Comparison of ENCODE assay signal across 34 mouse cellular contexts in genomic region chr12:31283617-31284136, GRCm38 (mm10). TPM values are rescaled to one million over a fixed set of nuclear protein-coding genes. Genes with fewer than 3 reads are reported as not detected.
DNase-seq lines count a peak whose midpoint lies in the region; ATAC-seq and TF ChIP-seq lines count a peak whose summit lies in the region.
"Had no signal": no experiment of that assay in that cellular context is flagged by ENCODE, and none has a peak within 500 bp of the region (broad histone marks: within the 10 kb centered on the region; RNA-seq: fewer than 3 reads in every experiment).

No protein-coding gene starts in this region.

- H3K27me3 ChIP-seq in kidney, adult 2 months (replicated peaks; ENCODE audit: control insufficient read depth, insufficient read depth, low read length) = no peaks in the 10 kb centered on the region
- no peaks in the 10 kb centered on the region for H3K27me3 ChIP-seq in liver, postnatal 0 days (ENCODE audit: insufficient read depth, low read length)
- H3K27me3 ChIP-seq in liver, embryonic 11.5 days (replicated peaks; ENCODE audit: control insufficient read depth, insufficient read depth, low read length) = no peaks in the 10 kb centered on the region
- no peaks in the 10 kb centered on the region for H3K27me3 ChIP-seq in stomach, embryonic 14.5 days (ENCODE audit: control insufficient read depth, insufficient read depth, low read length)
- no peaks in the 10 kb centered on the region for H3K27me3 ChIP-seq in stomach, postnatal 0 days (ENCODE audit: control insufficient read depth, insufficient read depth, low read length)
- H3K27me3 ChIP-seq: forebrain, embryonic 13.5 days; hindbrain, embryonic 15.5 days; limb, embryonic 15.5 days; neural tube, embryonic 12.5 days had no signal

- H3K4me2 ChIP-seq in liver, postnatal 0 days (ENCODE audit: low read depth, low read length) = 0 out of 2 replicates have a peak overlapping the region, but pooled peaks have one; percentile 22
- H3K4me2 ChIP-seq in liver, embryonic 11.5 days = no peak overlapping the region
- H3K4me2 ChIP-seq in stomach, embryonic 14.5 days (replicated peaks; ENCODE audit: low read depth, low read length) = no peak overlapping the region
- H3K4me2 ChIP-seq in stomach, postnatal 0 days (replicated peaks; ENCODE audit: low read depth) = no peak overlapping the region
- H3K4me2 ChIP-seq: forebrain, embryonic 13.5 days; hindbrain, embryonic 15.5 days; limb, embryonic 15.5 days; midbrain, embryonic 12.5 days; neural tube, embryonic 12.5 days had no signal

- TF ChIP-seq CTCF in kidney, adult 2 months (conservative IDR thresholded peaks at IDR 0.05; ENCODE audit: insufficient read depth, insufficient read length, low read depth, low read length) = no peak
- TF ChIP-seq CTCF in liver, postnatal 0 days (IDR thresholded peaks at IDR 0.05; ENCODE audit: low read depth) = no peak
- no peak for TF ChIP-seq CTCF in stomach, postnatal 0 days (IDR thresholded peaks at IDR 0.05; ENCODE audit: low read depth)

- TF ChIP-seq EP300 in liver, postnatal 0 days (IDR thresholded peaks at IDR 0.05; ENCODE audit: low read depth) = no peak
- TF ChIP-seq EP300 in stomach, postnatal 0 days (optimal IDR thresholded peaks at IDR 0.05) = no peak

- H3K36me3 ChIP-seq in kidney, adult 2 months (ENCODE audit: control insufficient read depth, insufficient read depth, low read length) = peaks cover 9% of the 10 kb centered on the region
- no peaks in the 10 kb centered on the region for H3K36me3 ChIP-seq in liver, postnatal 0 days (replicated peaks; ENCODE audit: insufficient read depth, low read length)
- H3K36me3 ChIP-seq in liver, embryonic 11.5 days (ENCODE audit: control insufficient read depth, insufficient read depth, low read length) = peaks cover 10% of the 10 kb centered on the region
- peaks cover 85% of the 10 kb centered on the region for H3K36me3 ChIP-seq in stomach, embryonic 14.5 days (ENCODE audit: control insufficient read depth, insufficient read depth, low read length)
- H3K36me3 ChIP-seq in stomach, postnatal 0 days (ENCODE audit: control insufficient read depth, insufficient read depth, low read length) = peaks cover 22% of the 10 kb centered on the region
- H3K36me3 ChIP-seq: hindbrain, embryonic 15.5 days; midbrain, embryonic 12.5 days; neural tube, embryonic 12.5 days had no signal

- ATAC-seq in liver, postnatal 0 days = no peak
- no peak for ATAC-seq in liver, embryonic 11.5 days (replicated peaks; ENCODE audit: low FRiP score)
- ATAC-seq in stomach, embryonic 14.5 days (ENCODE audit: insufficient number of reproducible peaks, insufficient read depth, low FRiP score, low read depth) = no peak
- ATAC-seq in stomach, postnatal 0 days (ENCODE audit: low FRiP score, low TSS enrichment) = no peak
- ATAC-seq: CD4-positive, CD25-positive, alpha-beta regulatory T cell, adult 4 months; forebrain, embryonic 13.5 days; inflammation-experienced regulatory T-cells, adult 6 months had no signal

- H3K9ac ChIP-seq in liver, postnatal 0 days (replicated peaks) = no peak overlapping the region
- no peak overlapping the region for H3K9ac ChIP-seq in liver, embryonic 11.5 days (ENCODE audit: low read depth, low read length)
- H3K9ac ChIP-seq in stomach, embryonic 14.5 days (replicated peaks; ENCODE audit: low read depth, low read length) = no peak overlapping the region
- H3K9ac ChIP-seq in stomach, postnatal 0 days (ENCODE audit: low read length) = no peak overlapping the region
- H3K9ac ChIP-seq: forebrain, embryonic 13.5 days; hindbrain, embryonic 15.5 days; limb, embryonic 15.5 days; liver, embryonic 14.5 days; midbrain, embryonic 12.5 days; neural tube, embryonic 12.5 days had no signal

- H3K4me1 ChIP-seq in kidney, adult 2 months (ENCODE audit: control insufficient read depth, insufficient read depth, low read length) = peaks cover 24% of the 10 kb centered on the region
- peaks cover 3% of the 10 kb centered on the region; the same call in 1 of the 2 replicates for H3K4me1 ChIP-seq in liver, postnatal 0 days (ENCODE audit: insufficient read depth)
- no peaks in the 10 kb centered on the region for H3K4me1 ChIP-seq in liver, embryonic 11.5 days (replicated peaks; ENCODE audit: control insufficient read depth, insufficient read depth, low read length)
- 0 out of 2 replicates have a peak, but pooled peaks cover 3% of the 10 kb centered on the region for H3K4me1 ChIP-seq in stomach, embryonic 14.5 days (ENCODE audit: control insufficient read depth, insufficient read depth, low read length)
- H3K4me1 ChIP-seq in stomach, postnatal 0 days (replicated peaks; ENCODE audit: control insufficient read depth, insufficient read depth) = peaks cover 2% of the 10 kb centered on the region; the same call in 1 of the 2 replicates
- H3K4me1 ChIP-seq: hindbrain, embryonic 10.5 days; hindbrain, embryonic 15.5 days; limb, embryonic 10.5 days; megakaryocyte, embryonic 14.5 days; neural tube, embryonic 12.5 days had no signal

- peak; percentile 80 for DNase-seq in kidney, adult 2 months
- DNase-seq in kidney, postnatal 10 days = no peak
- DNase-seq in liver, postnatal 0 days = no peak
- no peak for DNase-seq in liver, embryonic 11.5 days (ENCODE audit: low spot score)
- no peak for DNase-seq in stomach, postnatal 0 days (ENCODE audit: low spot score)
- DNase-seq in cerebellum, postnatal 4 days (ENCODE audit: low spot score in 2 of 2) = no peak
- DNase-seq: adrenal gland, postnatal 25 days; cerebellum, adult 11-12 months; cerebellum, adult 9-11 months; gastrocnemius, postnatal 10 days; heart, postnatal 14 days; layer of hippocampus, adult 9-11 months; lung, postnatal 36 days; right cerebral cortex, adult 18-20 months; spleen, adult 18-20 months; thymus, postnatal 4 days had no signal

- H3K27ac ChIP-seq in kidney, adult 2 months (ENCODE audit: insufficient read depth, low read depth, low read length) = peak overlapping the region; percentile 52; the same call in 1 of the 2 replicates
- H3K27ac ChIP-seq in liver, postnatal 0 days (ENCODE audit: low read depth) = no peak overlapping the region; the same call in 1 of the 2 replicates
- no peak overlapping the region for H3K27ac ChIP-seq in liver, embryonic 11.5 days (ENCODE audit: low read depth, low read length)
- peak overlapping the region; percentile 39; the same call in 1 of the 2 replicates for H3K27ac ChIP-seq in stomach, embryonic 14.5 days (ENCODE audit: low read length)
- H3K27ac ChIP-seq in stomach, postnatal 0 days (replicated peaks) = no peak overlapping the region
- H3K27ac ChIP-seq: forebrain, embryonic 13.5 days; hindbrain, embryonic 10.5 days; hindbrain, embryonic 15.5 days; limb, embryonic 10.5 days; limb, embryonic 15.5 days; liver, embryonic 14.5 days; midbrain, embryonic 12.5 days; neural tube, embryonic 12.5 days had no signal

- WGBS in kidney, adult 2 months = 35% methylated on average over 4 of the region's 4 CpGs
- WGBS in liver, postnatal 0 days (ENCODE audit: insufficient replicate concordance) = 73% methylated on average over 4 of the region's 4 CpGs
- WGBS in liver, embryonic 11.5 days = 71% methylated on average over 4 of the region's 4 CpGs
- 44% methylated on average over 4 of the region's 4 CpGs for WGBS in stomach, embryonic 14.5 days
- 41% methylated on average over 4 of the region's 4 CpGs for WGBS in stomach, postnatal 0 days

- H3K9me3 ChIP-seq in liver, postnatal 0 days (ENCODE audit: low read length) = no peaks in the 10 kb centered on the region
- no peaks in the 10 kb centered on the region for H3K9me3 ChIP-seq in liver, embryonic 11.5 days (ENCODE audit: control insufficient read depth, low read length)
- no peaks in the 10 kb centered on the region for H3K9me3 ChIP-seq in stomach, embryonic 14.5 days (ENCODE audit: control insufficient read depth, low read depth, low read length)
- no peaks in the 10 kb centered on the region for H3K9me3 ChIP-seq in stomach, postnatal 0 days (ENCODE audit: control insufficient read depth, low read length)
- H3K9me3 ChIP-seq: forebrain, embryonic 13.5 days; hindbrain, embryonic 10.5 days; hindbrain, embryonic 15.5 days; limb, embryonic 10.5 days; limb, embryonic 15.5 days; megakaryocyte, embryonic 14.5 days; midbrain, embryonic 12.5 days; neural tube, embryonic 12.5 days had no signal

- no peak for TF ChIP-seq POLR2A in kidney, adult 2 months (IDR thresholded peaks at IDR 0.05; ENCODE audit: low read depth, low read length)

- no peak overlapping the region for H3K4me3 ChIP-seq in kidney, adult 2 months (ENCODE audit: insufficient read depth, low read depth, low read length)
- H3K4me3 ChIP-seq in liver, postnatal 0 days (ENCODE audit: low read depth, low read length) = no peak overlapping the region
- H3K4me3 ChIP-seq in liver, embryonic 11.5 days (ENCODE audit: low read depth, low read length) = no peak overlapping the region
- no peak overlapping the region for H3K4me3 ChIP-seq in stomach, embryonic 14.5 days (ENCODE audit: low read depth, low read length)
- H3K4me3 ChIP-seq in stomach, postnatal 0 days (ENCODE audit: low read depth, low read length) = no peak overlapping the region
- H3K4me3 ChIP-seq: forebrain, embryonic 13.5 days; hindbrain, embryonic 10.5 days; hindbrain, embryonic 15.5 days; limb, embryonic 10.5 days; limb, embryonic 15.5 days; megakaryocyte, embryonic 14.5 days; midbrain, embryonic 12.5 days; myocyte; neural tube, embryonic 12.5 days had no signal

RNA-seq across cellular contexts. Expression of gene Lamb1, which starts 18.6 kb away (rescaled TPM):
- polyA plus RNA-seq in kidney, adult 2 months (2012; rRNA removed) = 41.0 and 46.5 TPM in 2 replicates
- 3.1 and 3.3 TPM in 2 replicates for polyA plus RNA-seq in liver, postnatal 0 days (2015; fragmentation: Nextera tagmentation; extraction: Ambion mirVana)
- polyA plus RNA-seq in liver, embryonic 11.5 days (2014; fragmentation: Nextera tagmentation; extraction: Ambion mirVana) = 16.2 and 17.0 TPM in 2 replicates
- polyA plus RNA-seq in stomach, embryonic 14.5 days (2014; fragmentation: Nextera tagmentation; extraction: Ambion mirVana) = 98.2 TPM in 2 replicates
- 30.6 and 31.7 TPM in 2 replicates for polyA plus RNA-seq in stomach, postnatal 0 days (2015; fragmentation: Nextera tagmentation; extraction: Ambion mirVana)
- polyA plus RNA-seq: CD4-positive, CD25-positive, alpha-beta regulatory T cell, adult 4 months; inflammation-experienced regulatory T-cells, adult 6 months had no signal

RNA-seq across cellular contexts. Expression of gene Gm6993, which starts 43.1 kb away (rescaled TPM):
- polyA plus RNA-seq in kidney, adult 2 months (2012; rRNA removed) = not detected in 2 replicates
- not detected in 2 replicates for polyA plus RNA-seq in liver, postnatal 0 days (2015; fragmentation: Nextera tagmentation; extraction: Ambion mirVana)
- polyA plus RNA-seq in liver, embryonic 11.5 days (2014; fragmentation: Nextera tagmentation; extraction: Ambion mirVana) = not detected in 2 replicates
- not detected in 2 replicates for polyA plus RNA-seq in stomach, embryonic 14.5 days (2014; fragmentation: Nextera tagmentation; extraction: Ambion mirVana)
- not detected in 2 replicates for polyA plus RNA-seq in stomach, postnatal 0 days (2015; fragmentation: Nextera tagmentation; extraction: Ambion mirVana)
- polyA plus RNA-seq: CD4-positive, CD25-positive, alpha-beta regulatory T cell, adult 4 months; forebrain, embryonic 13.5 days; heart, embryonic 14.5 days; hindbrain, embryonic 10.5 days; hindbrain, embryonic 15.5 days; inflammation-experienced regulatory T-cells, adult 6 months; large intestine, adult 2 months; limb, embryonic 10.5 days; limb, embryonic 15.5 days; liver, embryonic 14.5 days; midbrain, embryonic 12.5 days; midbrain, postnatal 0 days; myocyte; neural tube, embryonic 12.5 days; testis, adult 2 months; thymus, postnatal 0 days had no signal

Comparison
In these comparisons a context has a peak if more than half of its experiments do, and no peak if none do; other contexts are left out.
1. H3K27ac ChIP-seq: peak in kidney, adult 2 months (single experiment) and stomach, embryonic 14.5 days (single experiment); none in liver, postnatal 0 days (single experiment), liver, embryonic 11.5 days (single experiment) and stomach, postnatal 0 days (single experiment).